Mouse (Mus musculus) activated CD4-positive, CD25-positive, alpha-beta regulatory T cell, adult 4 months (primary cell): ENCODE measurements around the gene Gm7356. TPM values are rescaled to one million over a fixed set of nuclear protein-coding genes. Genes with fewer than 3 reads are reported as not detected.
"Not testable (repeated sequence)": the region's sequence is repeated elsewhere in the genome, so short reads cannot be mapped to it uniquely, and the experiment has no call there.

ENCODE experiments used
- ATAC-seq: one replicate; pipeline ENCODE4 v1.8.0; 2017
- polyA plus RNA-seq, 2 experiments: library from polyadenylated mRNA; unstranded; fragments of 100-300 nt; shearing (Covaris generic); gene quantifications; one replicate each; pipeline ENCODE4 v1.2.1; 2017

Gm7356 gene
- not detected for polyA plus RNA-seq

- ATAC-seq = not testable (repeated sequence)
Measured at GRCm38 (mm10) chr17:14003604-14004003, at the start of gene Gm7356. Gm7356 (minus strand) TSS chr17:14003704.

- ATAC-seq = not testable (repeated sequence)
Measured at GRCm38 (mm10) chr17:14041880-14042279, 38.4 kb upstream of the Gm7356 start.

- ATAC-seq = not testable (repeated sequence)
Measured at GRCm38 (mm10) chr17:14037012-14037411, 33.5 kb upstream of the Gm7356 start.

- not testable (repeated sequence) for ATAC-seq
Measured at GRCm38 (mm10) chr17:14036113-14036512, 32.6 kb upstream of the Gm7356 start.

GRCm38 (mm10) chr17:13993425-13993824, 10.1 kb downstream of the Gm7356 start:
- ATAC-seq = not testable (repeated sequence)

- ATAC-seq = no peak
Measured at GRCm38 (mm10) chr17:13987690-13988089, 15.8 kb downstream of the Gm7356 start.

GRCm38 (mm10) chr17:13970796-13971195, 32.7 kb downstream of the Gm7356 start:
- ATAC-seq = not testable (repeated sequence)

GRCm38 (mm10) chr17:13969917-13970316, 33.6 kb downstream of the Gm7356 start:
- ATAC-seq = not testable (repeated sequence)

- ATAC-seq = not testable (repeated sequence)
Measured at GRCm38 (mm10) chr17:13965048-13965447, 38.5 kb downstream of the Gm7356 start.

- not testable (repeated sequence) for ATAC-seq
Measured at GRCm38 (mm10) chr17:13962245-13962644, 41.3 kb downstream of the Gm7356 start.

- not testable (repeated sequence) for ATAC-seq
Measured at GRCm38 (mm10) chr17:13958129-13958528, 45.4 kb downstream of the Gm7356 start.

GRCm38 (mm10) chr17:13951570-13951969, 51.9 kb downstream of the Gm7356 start:
- ATAC-seq = not testable (repeated sequence)

Other genes with a start within 250 kb of the Gm7356 start
- 1 to 10 TPM; 2.6 to 3.2 TPM for gene Afdn, start 243.2 kb downstream of the Gm7356 start, polyA plus RNA-seq
- gene Tcte2, start 241.9 kb downstream of the Gm7356 start, polyA plus RNA-seq = not detected
- not detected for gene Gm7168, start 55.3 kb downstream of the Gm7356 start, polyA plus RNA-seq
- not detected for gene Gm7358, start 55.8 kb upstream of the Gm7356 start, polyA plus RNA-seq
- not detected for gene Dact2, start 200.6 kb upstream of the Gm7356 start, polyA plus RNA-seq